Mouse (Mus musculus) bone marrow macrophage, adult 2 months (primary cell): ENCODE data around the gene Sco1. TPM values are rescaled to one million over a fixed set of nuclear protein-coding genes. Genes with fewer than 3 reads are reported as not detected.
A peak's percentile ranks its signal among the peaks of the same experiment; 100 is the strongest.

Experiments used
- H3K27ac ChIP-seq: 2 replicates; pipeline ENCODE4 v1.5.1; 2012; ENCODE audit warnings: low read depth, low read length; ENCODE audit not compliant: insufficient read depth
- H3K4me1 ChIP-seq: 2 replicates; pipeline ENCODE4 v1.6.1; 2012; ENCODE audit warnings: low read length; ENCODE audit not compliant: control insufficient read depth, insufficient read depth
- H3K4me3 ChIP-seq: 2 replicates; pipeline ENCODE4 v1.5.1; 2012; ENCODE audit warnings: mild to moderate bottlenecking, low read length, moderate library complexity; ENCODE audit not compliant: insufficient read depth
- CTCF ChIP-seq: IDR thresholded peaks from 2 replicates; pipeline ENCODE4 v1.5.1; 2012; ENCODE audit warnings: low read depth, mild to moderate bottlenecking, low read length, moderate library complexity
- POLR2A ChIP-seq: IDR thresholded peaks from 2 replicates; pipeline ENCODE4 v1.6.1; 2012; ENCODE audit warnings: mild to moderate bottlenecking, low read depth, low read length, borderline replicate concordance
- polyA plus RNA-seq: library from polyadenylated mRNA; stranded (reverse); fragments of >200 nt; gene quantifications from 2 replicates; pipeline ENCODE4 v1.2.4, GENCODE M21; 2012; ENCODE audit not compliant: missing spikeins, insufficient read depth, insufficient read length

Sco1 gene
- polyA plus RNA-seq, 1 experiment = 8.8 TPM

GRCm38 (mm10) chr11:67112019-67112850 lies 59.8 kb downstream of the Sco1 start:
- TF ChIP-seq POLR2A (no peak), CTCF (peak; percentile 68)
- H3K4me1 ChIP-seq = no peaks in the 10 kb centered on the region
- H3K27ac ChIP-seq = no peak overlapping the region
- H3K4me3 ChIP-seq = no peak overlapping the region

- peak; percentile 54 for TF ChIP-seq CTCF
- TF ChIP-seq POLR2A = no peak
- Histone ChIP-seq H3K4me1 (no peaks in the 10 kb centered on the region), H3K27ac (no peak overlapping the region), H3K4me3 (no peak overlapping the region)
Measured at GRCm38 (mm10) chr11:67112851-67113202, 60.4 kb downstream of the Sco1 start.

GRCm38 (mm10) chr11:67113381-67113780 lies 60.9 kb downstream of the Sco1 start:
- Histone ChIP-seq H3K27ac (no peak overlapping the region), H3K4me3 (no peak overlapping the region), H3K4me1 (no peaks in the 10 kb centered on the region)
- TF ChIP-seq CTCF (no peak), POLR2A (no peak)

DNA sequence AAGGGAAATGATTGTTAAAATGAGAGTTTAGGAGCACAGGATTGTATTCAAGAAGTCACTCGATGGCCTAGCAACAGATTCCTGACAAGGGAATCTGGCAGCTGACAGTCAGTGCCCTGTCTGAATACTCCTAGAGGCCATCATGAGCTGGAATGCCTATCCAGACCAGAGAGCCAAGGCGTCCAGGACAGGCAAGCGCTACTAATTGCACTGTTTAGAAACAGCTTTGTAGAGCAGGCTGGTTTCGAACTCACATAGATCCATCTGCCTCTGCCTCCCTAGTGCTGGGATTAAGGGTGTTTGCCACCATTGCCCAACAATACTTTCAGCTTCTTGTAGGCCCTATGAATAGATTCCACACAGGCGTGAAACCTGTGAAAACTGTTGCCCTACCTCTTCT lies 61.8 kb downstream of the Sco1 start:
- Histone ChIP-seq H3K4me1 (no peaks in the 10 kb centered on the region), H3K4me3 (no peak overlapping the region), H3K27ac (no peak overlapping the region)
- TF ChIP-seq POLR2A (no peak), CTCF (no peak)

DNA sequence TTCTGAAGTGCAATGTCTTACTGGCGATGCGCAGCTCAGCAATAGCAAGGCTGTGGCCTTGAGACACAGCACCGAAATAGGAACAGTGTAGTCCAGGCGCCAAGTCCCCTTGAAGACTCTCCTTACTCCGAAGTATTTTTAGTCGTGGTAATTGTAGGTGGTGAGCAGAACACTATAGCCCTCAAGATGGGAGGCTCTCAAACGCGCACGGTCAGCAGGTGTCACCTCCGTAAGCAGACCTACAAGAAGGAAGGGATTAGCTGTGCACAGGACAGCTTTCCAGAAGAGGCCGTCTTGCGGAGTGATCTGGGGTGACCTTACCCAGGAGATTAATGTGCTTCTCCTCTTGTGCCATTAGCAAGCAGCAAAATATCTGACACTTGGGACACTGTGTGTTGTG lies 62.4 kb downstream of the Sco1 start:
- TF ChIP-seq CTCF = no peak
- no peak for TF ChIP-seq POLR2A
- H3K4me1 ChIP-seq = no peaks in the 10 kb centered on the region
- H3K27ac ChIP-seq = no peak overlapping the region
- H3K4me3 ChIP-seq = no peak overlapping the region

Other genes starting within 250 kb of the Sco1 start
- not detected in 2 replicates for gene Pirt, start 140.7 kb upstream of the Sco1 start, polyA plus RNA-seq
- gene Tmem238l, start 96.0 kb upstream of the Sco1 start, polyA plus RNA-seq = not detected in 2 replicates
- 6.7 and 8.1 TPM in 2 replicates for gene Tmem220, start 27.5 kb upstream of the Sco1 start, polyA plus RNA-seq
- 29.4 and 30.6 TPM in 2 replicates for gene Adprm, start 76 bp upstream of the Sco1 start, polyA plus RNA-seq
- gene Myh3, start 25.6 kb downstream of the Sco1 start, polyA plus RNA-seq = not detected in 2 replicates
- gene Myh2, start 118.4 kb downstream of the Sco1 start, polyA plus RNA-seq = not detected in 2 replicates
- gene Myh1, start 147.4 kb downstream of the Sco1 start, polyA plus RNA-seq = 0.25 and 0.29 TPM in 2 replicates
- gene Myh4, start 185.4 kb downstream of the Sco1 start, polyA plus RNA-seq = 0.27 and 0.41 TPM in 2 replicates
- gene Myh8, start 224.5 kb downstream of the Sco1 start, polyA plus RNA-seq = not detected in 2 replicates